Mouse (Mus musculus) CH12.LX (cell line): ENCODE measurements at regions not wholly inside any gene's neighbourhood (a gene's known extent, or its start where the extent isn't known, plus 50 kb on each side); places are given as distances from the start of the nearest gene placed in this dataset.

Experiments
- BHLHE40 ChIP-seq: IDR thresholded peaks from 2 replicates; pipeline ENCODE4 v1.6.1; 2011; ENCODE audit warnings: mild to moderate bottlenecking, low read depth, low read length, improper control_type of control experiment
- CHD1 ChIP-seq: IDR thresholded peaks from 2 replicates; pipeline ENCODE4 v1.6.1; 2012; ENCODE audit warnings: low read depth, low read length, improper control_type of control experiment, inconsistent platforms
- CTCF ChIP-seq, 2 experiments: IDR thresholded peaks in 1 of 2; conservative IDR thresholded peaks in 1 of 2; 2 replicates each; pipeline ENCODE4 v1.5.1; 2011 to 2012; ENCODE audit warnings: low read depth in 2 of 2, low read length in 2 of 2, improper control_type of control experiment in 1 of 2, inconsistent platforms in 1 of 2, mild to moderate bottlenecking in 1 of 2, moderate library complexity in 1 of 2
- E2F4 ChIP-seq: IDR thresholded peaks from 2 replicates; pipeline ENCODE4 v1.6.1; 2011; ENCODE audit warnings: low read depth, low read length, improper control_type of control experiment; ENCODE audit not compliant: insufficient replicate concordance
- ELF1 ChIP-seq: IDR thresholded peaks from 2 replicates; pipeline ENCODE4 v1.6.1; 2014; ENCODE audit warnings: low read depth, mild to moderate bottlenecking, inconsistent platforms, low read length, improper control_type of control experiment
- EP300 ChIP-seq: IDR thresholded peaks from 2 replicates; pipeline ENCODE4 v1.6.1; 2011; ENCODE audit warnings: low read length, improper control_type of control experiment
- NELFE ChIP-seq: IDR thresholded peaks from 2 replicates; pipeline ENCODE4 v1.6.1; 2011; ENCODE audit warnings: low read depth, low read length, improper control_type of control experiment
- POLR2A ChIP-seq: IDR thresholded peaks from 2 replicates; pipeline ENCODE4 v1.6.1; 2011; ENCODE audit warnings: low read depth, mild to moderate bottlenecking, improper control_type of control experiment, low read length
- POLR2AphosphoS2 ChIP-seq: IDR thresholded peaks from 2 replicates; pipeline ENCODE4 v1.6.1; 2011; ENCODE audit warnings: low read depth, low read length, improper control_type of control experiment
- SMC3 ChIP-seq: IDR thresholded peaks from 2 replicates; pipeline ENCODE4 v1.6.1; 2011; ENCODE audit warnings: low read depth, low read length, improper control_type of control experiment
- TCF12 ChIP-seq: IDR thresholded peaks from 2 replicates; pipeline ENCODE4 v1.6.1; 2014; ENCODE audit warnings: low read depth, mild to moderate bottlenecking, inconsistent platforms, low read length, improper control_type of control experiment
- ZC3H11A ChIP-seq: IDR thresholded peaks from 2 replicates; pipeline ENCODE4 v1.6.1; 2012; ENCODE audit warnings: low read depth, mild to moderate bottlenecking, inconsistent platforms, low read length, improper control_type of control experiment
- ZNF384 ChIP-seq: IDR thresholded peaks from 2 replicates; pipeline ENCODE4 v1.6.1; 2012; ENCODE audit warnings: low read depth, low read length, improper control_type of control experiment, inconsistent platforms

DNA sequence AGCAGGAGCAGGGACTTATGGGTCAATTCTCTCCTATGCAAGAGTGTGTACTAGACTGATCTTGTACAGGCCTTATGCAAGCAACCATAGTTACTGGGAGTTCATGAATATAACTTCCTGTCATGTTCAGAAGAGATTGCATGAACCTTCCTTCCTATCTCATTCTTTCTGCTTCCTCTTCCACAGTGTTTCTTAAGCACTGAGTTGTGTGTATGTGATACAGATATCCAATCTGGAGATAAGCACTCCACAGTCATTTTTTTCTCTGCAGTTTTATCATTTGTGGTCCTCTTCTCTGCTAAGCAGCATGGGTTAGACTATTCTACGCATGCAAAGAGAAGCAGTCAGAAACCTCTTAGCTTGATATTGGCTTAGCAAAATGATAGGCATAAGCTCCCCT, 102.3 kb downstream of the Dmrta1 start:
- TF ChIP-seq POLR2A (no peak), CTCF (conservative IDR thresholded peaks at IDR 0.05 in 1 of 2, IDR thresholded peaks at IDR 0.05 in 1 of 2; ENCODE audit: low read depth in 2 of 2, low read length in 2 of 2) (no peak), TCF12 (no peak), ELF1 (no peak), ZC3H11A (no peak), E2F4 (no peak), POLR2AphosphoS2 (no peak), CHD1 (no peak), BHLHE40 (no peak), NELFE (no peak), EP300 (no peak), ZNF384 (no peak), SMC3 (no peak)
